Mouse (Mus musculus): ENCODE measurements around the gene Pank4. TPM values are rescaled to one million over a fixed set of nuclear protein-coding genes. Genes with fewer than 3 reads are reported as not detected.
A peak's percentile ranks its signal among the peaks of the same experiment; 100 is the strongest.

The Pank4 gene
- total and polyA plus RNA-seq, 2 experiments from 2014 or later, result 25.2 to 40.9 TPM

DNA sequence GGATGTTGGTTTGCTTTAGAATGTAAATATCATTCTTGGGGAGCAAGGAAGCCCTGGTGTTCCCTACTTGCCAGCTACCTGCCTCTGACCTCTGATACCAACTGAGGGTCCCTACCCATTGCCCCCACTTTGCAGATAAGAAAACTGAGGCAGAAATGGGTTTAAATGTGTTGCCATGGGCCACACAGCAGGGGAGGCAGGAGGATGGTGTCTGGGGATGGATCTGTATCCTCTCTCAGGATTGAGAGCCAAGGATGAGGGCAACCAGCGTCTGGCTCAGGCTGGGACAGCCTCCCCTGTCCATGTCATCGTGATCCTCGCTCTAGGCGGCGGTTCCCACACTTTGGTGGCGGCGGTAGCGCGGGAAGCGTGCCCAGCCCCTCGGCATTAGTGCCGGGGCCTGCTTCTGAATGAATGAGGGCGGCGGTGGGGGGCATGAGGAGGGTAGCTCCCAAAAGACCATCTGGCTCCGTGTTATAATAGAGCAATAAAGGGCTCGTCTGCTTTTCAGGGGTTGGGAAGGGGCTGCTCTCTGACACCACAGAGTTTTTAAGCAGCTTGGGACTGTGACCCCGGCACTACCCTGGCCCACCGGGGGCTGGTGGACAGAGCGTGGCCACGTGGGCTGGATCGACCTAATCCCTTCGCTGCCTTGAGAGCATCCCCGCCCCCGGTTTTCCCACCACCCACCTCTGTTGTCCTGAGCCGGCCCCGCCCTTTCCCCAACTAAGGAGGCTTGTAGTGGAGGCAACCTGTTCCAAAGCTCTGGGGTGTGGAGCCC is 11.3 kb upstream of the Pank4 start:
- peak; percentile 76 for DNase-seq (ENCODE audit: low spot score)
- H3K36me3 ChIP-seq (ENCODE audit: insufficient read depth, low read length), result no peaks in the 10 kb centered on the region
- WGBS, result 4% methylated on average over 26 of the region's 26 CpGs

DNA sequence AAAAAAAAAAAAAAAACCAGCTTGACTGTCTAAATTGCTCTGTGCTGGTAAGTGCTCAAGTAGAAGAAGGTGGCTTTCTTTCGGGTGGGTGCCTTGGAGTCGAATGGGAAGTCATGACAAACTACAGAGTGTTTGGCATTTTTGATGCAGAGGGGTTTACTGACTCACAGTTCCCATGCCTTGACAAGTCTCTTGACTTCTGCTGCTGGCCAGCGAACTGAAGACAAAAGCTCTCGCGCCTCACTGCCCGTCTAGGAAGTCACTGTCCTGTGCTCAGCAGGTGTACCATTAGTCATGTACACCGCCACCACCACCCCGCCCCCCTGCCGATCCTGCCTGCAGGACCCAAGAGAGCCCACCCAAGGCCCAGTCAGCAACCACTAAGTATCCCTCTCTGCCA is 7.3 kb upstream of the Pank4 start:
- peaks cover 34% of the 10 kb centered on the region for H3K4me1 ChIP-seq (ENCODE audit: insufficient read depth, low read length)
- no peak for TF ChIP-seq CTCF (IDR thresholded peaks at IDR 0.05; ENCODE audit: low read depth)
- DNase-seq (ENCODE audit: low spot score) (no peak), ATAC-seq (no peak)
- H3K27ac ChIP-seq, result no peak overlapping the region
- H3K9ac ChIP-seq (replicated peaks; ENCODE audit: low read length), result no peak overlapping the region
- no peak overlapping the region for H3K4me3 ChIP-seq (ENCODE audit: low read length)
- WGBS, result 29% methylated on average over 9 of the region's 9 CpGs
- H3K4me2 ChIP-seq (ENCODE audit: low read depth, low read length), result no peak overlapping the region
- no peaks in the 10 kb centered on the region for H3K9me3 ChIP-seq (ENCODE audit: low read length)
- H3K27me3 ChIP-seq (ENCODE audit: insufficient read depth, low read length), result no peaks in the 10 kb centered on the region
- no peaks in the 10 kb centered on the region for H3K36me3 ChIP-seq (ENCODE audit: insufficient read depth, low read length)

More for the DNA sequence above, 11.3 kb upstream of the Pank4 start:
- Histone ChIP-seq H3K27me3 (ENCODE audit: insufficient read depth, low read length) (no peaks in the 10 kb centered on the region), H3K4me1 (ENCODE audit: insufficient read depth, low read length) (peaks cover 15% of the 10 kb centered on the region), H3K4me2 (ENCODE audit: low read depth, low read length) (peak overlapping the region; percentile 35), H3K9ac (replicated peaks; ENCODE audit: low read length) (no peak overlapping the region), H3K4me3 (ENCODE audit: low read length) (peak overlapping the region; percentile 7; the same call in 1 of the 2 replicates), H3K9me3 (ENCODE audit: low read length) (no peaks in the 10 kb centered on the region), H3K27ac (no peak overlapping the region)
- no peak for TF ChIP-seq CTCF (IDR thresholded peaks at IDR 0.05; ENCODE audit: low read depth)
- peak; percentile 40; the same call in 1 of the 2 replicates for ATAC-seq

DNA sequence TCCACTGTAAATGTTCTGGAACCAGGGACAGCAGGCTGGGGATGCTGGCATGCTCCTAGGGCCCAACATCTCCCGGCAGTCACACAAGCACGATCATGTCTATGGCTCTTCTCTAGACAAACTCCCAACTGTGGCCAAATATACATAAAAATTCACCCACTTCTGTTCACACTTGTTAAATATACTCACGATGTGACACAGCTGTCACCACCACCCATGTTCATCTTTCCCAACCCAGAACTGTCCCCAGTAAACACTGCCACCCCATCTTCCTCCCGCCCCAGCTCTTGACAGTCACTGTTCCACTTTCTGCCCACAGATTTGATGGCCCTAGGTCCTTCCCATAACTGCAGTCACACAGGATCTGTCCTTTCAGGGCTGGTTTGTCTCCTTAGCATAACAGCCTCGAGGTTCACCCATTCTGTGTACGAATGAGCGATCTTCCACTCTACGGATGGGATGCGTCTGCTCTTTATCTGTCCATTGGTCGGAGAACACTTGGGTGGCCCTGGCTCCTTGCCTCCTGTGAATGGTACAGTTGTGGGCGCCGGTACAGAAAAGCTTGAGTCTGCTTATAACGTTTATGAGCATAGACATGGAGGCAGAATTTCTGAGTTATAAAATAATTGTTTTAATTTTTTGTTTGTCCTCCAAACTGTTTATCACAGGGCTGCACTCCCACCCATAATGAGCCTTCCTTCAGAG is 6.5 kb upstream of the Pank4 start:
- no peaks in the 10 kb centered on the region for H3K27me3 ChIP-seq (ENCODE audit: insufficient read depth, low read length)
- no peaks in the 10 kb centered on the region for H3K9me3 ChIP-seq (ENCODE audit: low read length)
- H3K27ac ChIP-seq, result peak overlapping the region; percentile 8; the same call in 1 of the 2 replicates
- H3K4me3 ChIP-seq (ENCODE audit: low read length), result no peak overlapping the region
- DNase-seq (ENCODE audit: low spot score), result peak; percentile 30
- no peak for ATAC-seq
- H3K4me1 ChIP-seq (ENCODE audit: insufficient read depth, low read length), result peaks cover 32% of the 10 kb centered on the region
- peak overlapping the region; percentile 48; the same call in 1 of the 2 replicates for H3K4me2 ChIP-seq (ENCODE audit: low read depth, low read length)
- H3K36me3 ChIP-seq (ENCODE audit: insufficient read depth, low read length), result no peaks in the 10 kb centered on the region
- WGBS, result 28% methylated on average over 13 of the region's 13 CpGs
- TF ChIP-seq CTCF (IDR thresholded peaks at IDR 0.05; ENCODE audit: low read depth), result no peak
- no peak overlapping the region for H3K9ac ChIP-seq (replicated peaks; ENCODE audit: low read length)

DNA sequence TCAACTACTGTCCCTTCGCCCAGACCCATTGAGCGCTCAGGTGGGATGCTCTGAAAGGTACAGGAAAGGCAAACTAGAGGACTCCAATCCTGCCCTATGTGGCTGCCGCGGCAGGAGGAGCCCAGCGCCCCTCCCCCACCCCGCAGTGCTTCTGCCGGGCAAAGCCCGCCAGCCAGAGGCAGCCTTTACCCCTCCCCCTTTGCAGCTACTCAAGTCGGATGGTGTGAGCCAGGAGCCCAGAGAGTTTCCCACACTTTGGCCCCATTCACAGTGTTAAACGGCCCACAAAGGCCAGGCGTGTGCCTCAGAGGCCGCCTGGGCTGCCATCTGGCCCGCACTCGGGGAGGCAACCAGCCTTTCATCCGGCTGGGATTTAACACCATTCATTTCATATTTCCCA is 5.8 kb upstream of the Pank4 start:
- Histone ChIP-seq H3K27ac (peak overlapping the region; percentile 8; the same call in 1 of the 2 replicates), H3K9ac (replicated peaks; ENCODE audit: low read length) (no peak overlapping the region)
- WGBS, result 5% methylated on average over 15 of the region's 15 CpGs

DNA sequence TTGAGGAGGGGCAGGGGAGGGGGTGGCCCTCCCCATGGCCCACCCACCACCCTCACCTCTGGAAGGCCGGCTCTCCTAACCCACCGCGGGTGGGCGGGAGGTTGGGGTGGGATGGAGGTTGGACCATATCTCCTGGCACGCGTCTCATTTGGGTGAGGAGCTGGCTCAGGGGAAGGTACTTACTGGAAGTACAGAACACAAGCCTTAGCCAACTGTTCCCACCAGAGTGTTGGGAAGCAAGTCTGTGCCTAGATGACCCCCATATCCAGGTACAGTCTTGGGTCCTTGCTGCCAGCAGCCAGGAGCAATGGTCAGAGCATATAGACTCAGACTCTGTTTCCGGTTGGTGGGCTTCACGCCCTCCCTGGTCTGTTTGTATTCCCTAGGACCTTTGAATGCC is 5.3 kb upstream of the Pank4 start:
- no peak overlapping the region for H3K27ac ChIP-seq
- H3K27me3 ChIP-seq (ENCODE audit: insufficient read depth, low read length), result no peaks in the 10 kb centered on the region
- 12% methylated on average over 8 of the region's 8 CpGs for WGBS
- H3K4me2 ChIP-seq (ENCODE audit: low read depth, low read length), result peak overlapping the region; percentile 48
- no peaks in the 10 kb centered on the region for H3K9me3 ChIP-seq (ENCODE audit: low read length)
- no peaks in the 10 kb centered on the region for H3K36me3 ChIP-seq (ENCODE audit: insufficient read depth, low read length)
- DNase-seq (ENCODE audit: low spot score) (peak; percentile 36), ATAC-seq (no peak)
- H3K9ac ChIP-seq (replicated peaks; ENCODE audit: low read length), result no peak overlapping the region; the same call in 1 of the 2 replicates
- no peak overlapping the region for H3K4me3 ChIP-seq (ENCODE audit: low read length)
- H3K4me1 ChIP-seq (ENCODE audit: insufficient read depth, low read length), result peaks cover 30% of the 10 kb centered on the region
- TF ChIP-seq CTCF (IDR thresholded peaks at IDR 0.05; ENCODE audit: low read depth), result no peak

More for the DNA sequence above, 5.8 kb upstream of the Pank4 start:
- H3K4me3 ChIP-seq (ENCODE audit: low read length), result no peak overlapping the region
- no peaks in the 10 kb centered on the region for H3K9me3 ChIP-seq (ENCODE audit: low read length)
- H3K27me3 ChIP-seq (ENCODE audit: insufficient read depth, low read length), result no peaks in the 10 kb centered on the region
- DNase-seq (ENCODE audit: low spot score) (peak; percentile 92), ATAC-seq (peak; percentile 77)
- H3K4me2 ChIP-seq (ENCODE audit: low read depth, low read length), result peak overlapping the region; percentile 48
- no peaks in the 10 kb centered on the region for H3K36me3 ChIP-seq (ENCODE audit: insufficient read depth, low read length)
- TF ChIP-seq CTCF (IDR thresholded peaks at IDR 0.05; ENCODE audit: low read depth), result no peak
- H3K4me1 ChIP-seq (ENCODE audit: insufficient read depth, low read length), result peaks cover 30% of the 10 kb centered on the region

DNA sequence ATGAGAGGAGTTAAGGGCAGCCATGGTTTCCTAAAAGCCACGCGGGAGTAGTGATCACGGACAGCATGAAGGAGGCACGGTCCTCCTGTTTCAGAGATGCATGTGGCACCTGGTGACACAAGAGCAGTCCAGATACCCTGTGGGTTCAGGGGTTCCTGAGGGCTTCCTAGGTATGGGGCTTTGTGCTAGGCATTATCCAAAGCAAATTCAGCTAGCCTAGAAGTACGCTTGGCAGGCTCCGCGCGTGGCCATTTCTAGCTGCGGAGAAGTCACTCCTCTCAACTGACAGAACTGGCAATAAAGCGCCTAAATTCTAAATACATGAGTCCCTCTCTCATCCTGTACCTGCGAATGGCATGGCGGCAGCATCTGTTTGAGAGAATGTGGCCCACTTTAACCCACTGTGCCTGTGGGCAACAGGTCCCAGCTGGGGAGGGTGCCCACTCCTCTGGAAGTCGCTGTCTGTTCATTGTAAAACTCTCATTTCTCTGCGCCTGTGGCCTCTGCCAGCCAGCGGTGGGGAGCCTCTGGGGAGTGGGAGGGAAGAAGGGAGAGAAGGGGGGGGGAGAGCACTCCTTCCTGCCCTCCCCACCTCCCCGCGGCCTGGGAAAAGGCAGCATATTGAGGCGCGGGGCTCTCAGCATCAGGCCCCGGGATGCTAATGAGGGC is 3.8 kb upstream of the Pank4 start:
- Histone ChIP-seq H3K4me3 (ENCODE audit: low read length) (peak overlapping the region; percentile 75), H3K27ac (peak overlapping the region; percentile 77), H3K4me1 (ENCODE audit: insufficient read depth, low read length) (peaks cover 34% of the 10 kb centered on the region), H3K9ac (replicated peaks; ENCODE audit: low read length) (peak overlapping the region; percentile 58; the same call in 1 of the 2 replicates), H3K9me3 (ENCODE audit: low read length) (no peaks in the 10 kb centered on the region), H3K27me3 (ENCODE audit: insufficient read depth, low read length) (no peaks in the 10 kb centered on the region), H3K4me2 (ENCODE audit: low read depth, low read length) (peak overlapping the region; percentile 84), H3K36me3 (ENCODE audit: insufficient read depth, low read length) (no peaks in the 10 kb centered on the region)
- 12% methylated on average over 20 of the region's 20 CpGs for WGBS
- DNase-seq (ENCODE audit: low spot score) (no peak), ATAC-seq (peak; percentile 78; the same call in 1 of the 2 replicates)
- no peak for TF ChIP-seq CTCF (IDR thresholded peaks at IDR 0.05; ENCODE audit: low read depth)
